Mouse (Mus musculus): ENCODE measurements around the gene Dennd2d.

Dennd2d gene

DNA sequence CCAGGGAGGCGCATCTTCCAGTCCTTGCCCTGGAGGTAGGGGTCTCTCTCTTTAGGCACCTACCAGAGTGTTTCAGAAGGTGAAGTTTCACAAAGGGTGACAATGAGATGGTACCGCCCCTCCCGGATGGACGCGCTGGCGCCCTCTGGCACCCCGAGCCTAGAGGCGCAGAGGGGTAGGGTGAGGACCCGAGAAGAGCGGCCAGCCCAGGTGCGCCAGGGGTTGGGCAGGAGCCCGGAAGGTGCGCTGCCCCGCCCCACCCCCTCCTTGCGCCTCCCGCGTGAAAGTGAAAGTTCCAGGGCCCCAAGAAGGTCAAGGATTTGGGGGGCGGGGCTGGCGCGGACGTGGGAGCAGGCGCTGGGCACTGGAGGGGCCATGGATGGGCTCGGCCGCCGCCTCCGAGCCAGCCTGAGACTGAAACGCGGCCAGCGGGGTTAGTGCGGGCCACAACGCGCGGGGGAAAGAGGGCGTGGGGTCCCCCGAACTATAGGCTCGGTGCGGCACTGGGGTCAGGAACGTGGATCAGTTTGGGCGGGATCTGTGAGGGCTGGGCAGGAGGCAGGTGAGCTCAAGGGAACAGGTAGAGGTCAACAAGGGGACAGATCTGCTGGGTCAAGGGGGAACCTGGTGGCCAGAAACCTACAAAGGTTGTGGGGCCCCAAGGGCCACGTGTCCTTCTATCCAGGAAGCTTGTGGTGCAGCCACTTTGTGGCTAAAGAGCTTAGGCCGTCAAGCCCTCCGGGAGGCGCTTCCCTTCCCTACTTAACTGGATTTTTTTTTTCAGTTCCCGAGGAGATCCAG is at the start of gene Dennd2d:
TSS of gene Dennd2d (plus strand) at position 125 of the 801 bp plus-strand sequence.
- in situ Hi-C loops (cut with MseI, MboI) = no loop called here

GRCm38 (mm10) chr3:106448571-106448970 is 33.6 kb upstream of the Dennd2d start:
- in situ Hi-C loops (cut with MseI, MboI) = loop anchor here in 1 of 2 experiments (10.0 kb wide), 1 partner anchor 454 kb away; no protein-coding TSS in a partner anchor

GRCm38 (mm10) chr3:106448995-106449394 is 33.2 kb upstream of the Dennd2d start:
- in situ Hi-C loops (cut with MseI, MboI) = loop anchor here in 1 of 2 experiments (10.0 kb wide), 1 partner anchor 454 kb away; no protein-coding TSS in a partner anchor

DNA sequence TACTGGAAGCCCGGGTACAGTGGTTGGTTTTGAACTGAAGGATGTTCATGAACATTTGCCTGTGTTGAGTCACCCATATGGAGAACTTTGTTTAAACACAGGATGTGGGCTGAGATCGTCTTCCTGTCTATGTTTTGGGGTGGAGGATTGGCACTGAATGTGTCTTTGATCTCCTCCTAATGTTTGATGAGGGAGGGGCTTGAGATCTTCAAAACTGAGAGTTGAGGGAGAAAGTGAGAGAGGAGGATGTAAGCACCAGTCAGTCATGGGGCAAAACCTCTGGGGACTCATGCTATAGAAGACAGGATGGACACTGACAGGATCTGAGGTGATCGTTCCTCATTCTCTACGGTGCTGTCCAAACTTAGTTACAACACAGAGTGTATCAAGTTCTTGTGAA is 32.6 kb upstream of the Dennd2d start:
- in situ Hi-C loops (cut with MseI, MboI) = loop anchor here in 1 of 2 experiments (10.0 kb wide), 1 partner anchor 455 kb away; no protein-coding TSS in a partner anchor

DNA sequence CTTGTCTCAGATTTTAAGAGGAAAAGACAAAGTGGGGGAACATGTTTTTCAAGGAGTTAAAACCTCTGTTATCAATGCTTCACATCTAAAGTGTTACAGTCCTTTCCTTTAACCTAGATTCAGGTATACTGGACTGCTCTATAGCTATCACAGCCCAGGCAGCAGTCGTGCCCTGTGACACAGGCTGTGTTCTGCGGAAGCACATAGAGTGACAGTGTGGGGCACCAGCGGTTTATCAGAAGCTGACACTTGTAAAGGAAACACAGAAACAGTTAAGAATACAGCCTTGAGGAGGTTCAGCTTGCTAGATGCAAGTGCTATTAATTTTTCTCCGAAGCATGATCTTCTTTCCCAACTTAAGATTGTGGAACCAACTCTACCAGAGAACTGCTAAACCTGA is 29.6 kb upstream of the Dennd2d start:
- in situ Hi-C loops (cut with MseI, MboI) = loop anchor here in 1 of 2 experiments (25.0 kb wide), 1 partner anchor 440 kb away; the partner anchor contains the start of gene Pifo

DNA sequence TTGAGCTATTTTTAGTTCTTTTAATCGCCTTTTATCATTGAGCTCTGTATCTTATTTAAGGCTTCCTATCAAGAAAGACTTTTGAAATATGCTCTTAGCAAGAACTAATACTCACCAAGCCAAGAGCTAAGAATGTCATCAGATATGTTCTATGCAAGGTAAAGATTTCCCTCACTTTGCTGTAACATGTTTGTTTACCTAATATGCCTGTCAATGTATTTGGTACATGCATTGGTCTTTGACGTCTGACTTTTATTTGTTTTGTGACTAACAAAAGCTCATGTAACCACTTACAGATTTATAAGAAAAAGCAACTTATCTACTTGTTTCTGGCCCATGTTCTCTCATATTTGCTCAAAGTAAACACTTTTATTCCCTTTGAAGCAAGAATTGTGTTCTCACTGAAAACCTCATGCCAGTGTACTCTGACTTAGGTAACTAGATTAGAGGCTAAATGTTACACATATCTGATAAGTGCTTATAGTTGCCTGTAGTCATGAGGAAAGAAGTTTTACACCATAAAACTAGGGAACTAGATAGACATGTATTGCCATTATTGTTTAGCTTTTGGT is 24.8 kb upstream of the Dennd2d start:
- in situ Hi-C loops (cut with MseI, MboI) = loop anchor here in 1 of 2 experiments (25.0 kb wide), 1 partner anchor 445 kb away; the partner anchor contains the start of gene Pifo

- in situ Hi-C loops (cut with MseI, MboI) = loop anchor here in 1 of 2 experiments (25.0 kb wide), 1 partner anchor 450 kb away; the partner anchor contains the start of gene Pifo
Observed at GRCm38 (mm10) chr3:106462059-106462470, 20.1 kb upstream of the Dennd2d start.

GRCm38 (mm10) chr3:106462493-106462892 is 19.7 kb upstream of the Dennd2d start:
- in situ Hi-C loops (cut with MseI, MboI) = loop anchor here in 1 of 2 experiments (25.0 kb wide), 1 partner anchor 450 kb away; the partner anchor contains the start of gene Pifo

DNA sequence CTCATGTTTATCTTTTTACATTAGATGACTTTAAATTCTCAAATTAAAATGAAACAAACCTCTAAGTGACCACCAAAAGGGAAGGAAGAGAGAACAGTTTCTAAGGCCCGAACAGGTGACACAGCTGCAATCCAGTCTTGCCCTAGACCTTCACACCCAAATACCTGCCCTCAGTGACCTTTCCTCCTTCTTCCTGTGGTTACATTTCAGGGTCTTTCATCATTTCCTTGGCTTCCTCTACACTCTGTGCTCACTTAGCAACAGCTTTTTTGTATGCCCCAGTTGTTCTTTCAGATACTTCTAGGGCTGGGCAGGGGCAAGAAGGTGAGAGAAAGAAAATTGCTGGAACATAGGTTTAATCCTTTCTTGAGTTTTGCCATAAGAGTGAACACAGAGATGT is 17.5 kb upstream of the Dennd2d start:
- in situ Hi-C loops (cut with MseI, MboI) = loop anchor here in 1 of 2 experiments (25.0 kb wide), 1 partner anchor 452 kb away; the partner anchor contains the start of gene Pifo

GRCm38 (mm10) chr3:106474210-106474609 is 8.0 kb upstream of the Dennd2d start:
- in situ Hi-C loops (cut with MseI, MboI) = loop anchor here in 1 of 2 experiments (25.0 kb wide), 1 partner anchor 462 kb away; the partner anchor contains the start of gene Pifo

- in situ Hi-C loops (cut with MseI, MboI) = no loop called here
Observed at GRCm38 (mm10) chr3:106476863-106477262, 5.3 kb upstream of the Dennd2d start.

DNA sequence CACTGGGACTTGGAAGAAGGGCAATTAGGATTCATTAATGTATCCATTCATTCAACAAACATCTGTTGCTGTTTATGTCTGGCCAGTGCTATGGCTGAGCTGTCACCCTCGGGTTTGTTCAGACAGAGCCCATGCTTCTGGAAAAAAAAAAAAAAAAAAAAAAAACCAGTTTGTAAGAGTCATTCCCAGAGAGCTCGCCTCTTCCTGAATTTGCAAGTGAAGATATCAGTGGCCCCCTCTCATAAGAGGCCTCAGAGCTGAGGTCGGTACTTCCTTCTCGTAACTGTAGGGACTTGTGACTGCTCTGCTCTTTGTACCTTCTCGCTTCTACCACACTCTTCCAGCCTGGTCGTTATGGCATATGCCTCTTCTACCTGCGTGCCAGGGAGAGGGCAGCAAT is 1.1 kb downstream of the Dennd2d start:
- in situ Hi-C loops (cut with MseI, MboI) = no loop called here

- in situ Hi-C loops (cut with MseI, MboI) = no loop called here
Observed at GRCm38 (mm10) chr3:106483796-106484405, 1.7 kb downstream of the Dennd2d start.

DNA sequence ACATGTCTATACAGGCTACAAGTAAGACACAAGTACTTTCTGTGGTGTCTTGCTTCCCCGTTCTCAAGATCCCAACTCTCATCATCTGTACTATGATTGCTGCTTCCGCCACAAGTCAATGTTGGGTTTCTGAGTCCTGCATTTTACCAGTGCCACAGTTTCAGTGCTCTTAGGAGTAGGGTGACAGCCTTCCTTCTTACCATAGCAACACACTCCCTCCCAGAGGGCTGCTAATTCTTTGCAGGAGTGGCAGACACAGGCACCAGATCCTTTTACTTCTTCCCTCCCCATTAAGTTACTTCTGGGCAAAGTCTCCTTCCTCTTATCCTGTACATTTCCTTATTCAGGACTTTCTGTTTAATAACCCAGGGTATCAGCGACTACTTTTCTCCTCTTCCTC is 2.7 kb downstream of the Dennd2d start:
- in situ Hi-C loops (cut with MseI, MboI) = no loop called here

GRCm38 (mm10) chr3:106485810-106486209 is 3.6 kb downstream of the Dennd2d start:
- in situ Hi-C loops (cut with MseI, MboI) = no loop called here

GRCm38 (mm10) chr3:106487551-106487950 is 5.3 kb downstream of the Dennd2d start:
- in situ Hi-C loops (cut with MseI, MboI) = no loop called here

GRCm38 (mm10) chr3:106490239-106490638 is 8.0 kb downstream of the Dennd2d start:
- in situ Hi-C loops (cut with MseI, MboI) = no loop called here

DNA sequence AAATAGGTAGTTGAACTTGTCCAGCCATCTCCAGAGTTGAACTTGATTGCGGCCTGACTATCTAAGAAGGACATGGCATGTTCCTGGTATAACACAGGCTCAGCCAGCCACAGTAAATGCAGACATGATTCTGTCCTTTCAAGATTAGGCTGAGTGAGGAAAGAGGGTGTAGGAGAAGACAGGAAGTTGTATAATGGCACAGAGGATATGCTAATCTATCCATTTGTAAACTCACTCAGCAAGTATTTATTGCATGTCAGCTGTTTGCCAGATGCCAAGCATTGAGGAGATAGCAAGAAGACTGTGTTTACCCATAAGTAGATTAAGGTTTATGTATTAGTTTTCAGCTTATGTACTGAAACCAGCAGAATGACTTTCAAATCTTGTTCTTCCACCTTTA is 10.5 kb downstream of the Dennd2d start:
- in situ Hi-C loops (cut with MseI, MboI) = no loop called here

- in situ Hi-C loops (cut with MseI, MboI) = no loop called here
Observed at GRCm38 (mm10) chr3:106493202-106493601, 11.0 kb downstream of the Dennd2d start.

- in situ Hi-C loops (cut with MseI, MboI) = no loop called here
Observed at GRCm38 (mm10) chr3:106493882-106494281, 11.7 kb downstream of the Dennd2d start.

- in situ Hi-C loops (cut with MseI, MboI) = no loop called here
Observed at GRCm38 (mm10) chr3:106494417-106494950, 12.3 kb downstream of the Dennd2d start.

Measured in mouse trophoblast stem cell (cell line).